Mouse (Mus musculus) embryonic fibroblast, embryonic 13.5 days (primary cell): ENCODE results near the gene Pygm.
A peak's percentile ranks its signal among the peaks of the same experiment; 100 is the strongest.

Experiments used
- CTCF ChIP-seq: IDR thresholded peaks from 2 replicates; pipeline ENCODE4 v1.5.1; 2011; ENCODE audit warnings: mild to moderate bottlenecking, control low read depth, low read length, moderate library complexity, borderline replicate concordance; ENCODE audit not compliant: insufficient read depth
- POLR2A ChIP-seq: IDR thresholded peaks from 2 replicates; pipeline ENCODE4 v1.6.1; 2011; ENCODE audit warnings: low read depth, mild to moderate bottlenecking, control low read depth, low read length, moderate library complexity

GRCm38 (mm10) chr19:6334673-6335457 is 49.3 kb upstream of the Pygm start, which contains the start of gene Men1:
- TF ChIP-seq CTCF (no peak), POLR2A (peak; percentile 72)
